8 mouse cellular contexts compared by ENCODE assay signal in genomic region chr9:96675071-96675762, GRCm38 (mm10). TPM values are rescaled to one million over a fixed set of nuclear protein-coding genes. Genes with fewer than 3 reads are reported as not detected.
DNase-seq lines count a peak whose midpoint lies in the region; ATAC-seq lines count a peak whose summit lies in the region.

No protein-coding gene starts in this region.

- no peaks in the 10 kb centered on the region for H3K4me1 ChIP-seq in midbrain, embryonic 10.5 days
- H3K4me1 ChIP-seq in midbrain, embryonic 16.5 days (ENCODE audit: control insufficient read depth, insufficient read depth, low read length), result no peaks in the 10 kb centered on the region
- H3K4me1 ChIP-seq in embryonic facial prominence, embryonic 13.5 days, result no peaks in the 10 kb centered on the region
- H3K4me1 ChIP-seq in midbrain, embryonic 15.5 days, result 0 out of 2 replicates have a peak, but pooled peaks cover 2% of the 10 kb centered on the region

- no peak overlapping the region for H3K27ac ChIP-seq in midbrain, embryonic 10.5 days (replicated peaks)
- no peak overlapping the region for H3K27ac ChIP-seq in midbrain, embryonic 16.5 days (ENCODE audit: low read length)
- no peak overlapping the region for H3K27ac ChIP-seq in embryonic facial prominence, embryonic 13.5 days
- no peak overlapping the region for H3K27ac ChIP-seq in midbrain, embryonic 15.5 days

- 41% methylated on average over 5 of the region's 5 CpGs for WGBS in midbrain, embryonic 10.5 days
- WGBS in midbrain, embryonic 16.5 days, result 37% methylated on average over 5 of the region's 5 CpGs
- WGBS in embryonic facial prominence, embryonic 13.5 days, result 37% methylated on average over 5 of the region's 5 CpGs
- WGBS in midbrain, embryonic 15.5 days, result 38% methylated on average over 5 of the region's 5 CpGs

- H3K9me3 ChIP-seq in midbrain, embryonic 10.5 days (replicated peaks), result no peaks in the 10 kb centered on the region
- H3K9me3 ChIP-seq in midbrain, embryonic 16.5 days (replicated peaks; ENCODE audit: control insufficient read depth, low read length, poor library complexity, severe bottlenecking), result no peaks in the 10 kb centered on the region
- no peaks in the 10 kb centered on the region for H3K9me3 ChIP-seq in embryonic facial prominence, embryonic 13.5 days
- H3K9me3 ChIP-seq in midbrain, embryonic 15.5 days, result no peaks in the 10 kb centered on the region

- peak; percentile 47 for DNase-seq in midbrain, embryonic 10.5 days (ENCODE audit: low spot score)
- peak; percentile 81 for DNase-seq in adrenal gland, postnatal 14 days
- DNase-seq in heart, postnatal 10 days, result peak; percentile 70 to 76
- peak; percentile 61 to 71 for DNase-seq in kidney, postnatal 4 days
- peak; percentile 69 for DNase-seq in thymus, postnatal 4 days

- intact Hi-C loops in heart, postnatal 10 days (cut with DNase I), result loop anchor here (1.0 kb wide), 1 partner anchor 84 kb away; no protein-coding TSS in a partner anchor

- H3K27me3 ChIP-seq in midbrain, embryonic 10.5 days (ENCODE audit: low read depth, poor library complexity, severe bottlenecking), result no peaks in the 10 kb centered on the region; the same call in 1 of the 2 replicates
- no peaks in the 10 kb centered on the region for H3K27me3 ChIP-seq in midbrain, embryonic 16.5 days (ENCODE audit: control insufficient read depth, insufficient read depth, low read depth, low read length)
- H3K27me3 ChIP-seq in embryonic facial prominence, embryonic 13.5 days, result no peaks in the 10 kb centered on the region
- no peaks in the 10 kb centered on the region for H3K27me3 ChIP-seq in midbrain, embryonic 15.5 days (replicated peaks)

- H3K4me3 ChIP-seq in midbrain, embryonic 10.5 days, result no peak overlapping the region
- H3K4me3 ChIP-seq in midbrain, embryonic 16.5 days (ENCODE audit: low read depth, low read length), result no peak overlapping the region
- no peak overlapping the region for H3K4me3 ChIP-seq in embryonic facial prominence, embryonic 13.5 days
- no peak overlapping the region for H3K4me3 ChIP-seq in midbrain, embryonic 15.5 days

- no peaks in the 10 kb centered on the region for H3K36me3 ChIP-seq in midbrain, embryonic 10.5 days
- no peaks in the 10 kb centered on the region for H3K36me3 ChIP-seq in midbrain, embryonic 16.5 days (ENCODE audit: control insufficient read depth, insufficient read depth, low read length)
- H3K36me3 ChIP-seq in embryonic facial prominence, embryonic 13.5 days, result no peaks in the 10 kb centered on the region
- H3K36me3 ChIP-seq in midbrain, embryonic 15.5 days (replicated peaks), result no peaks in the 10 kb centered on the region

- no peak for ATAC-seq in midbrain, embryonic 16.5 days
- 0 out of 2 replicates have a peak, but pooled peaks have one; percentile 38 for ATAC-seq in embryonic facial prominence, embryonic 13.5 days (ENCODE audit: insufficient number of reproducible peaks, insufficient read depth, low FRiP score, low TSS enrichment, low read depth)
- peak; percentile 28; the same call in 1 of the 2 replicates for ATAC-seq in midbrain, embryonic 15.5 days (replicated peaks)

- H3K4me2 ChIP-seq in midbrain, embryonic 16.5 days (ENCODE audit: low read length), result no peak overlapping the region
- no peak overlapping the region for H3K4me2 ChIP-seq in embryonic facial prominence, embryonic 13.5 days
- H3K4me2 ChIP-seq in midbrain, embryonic 15.5 days, result no peak overlapping the region

- no peak overlapping the region for H3K9ac ChIP-seq in midbrain, embryonic 16.5 days (ENCODE audit: low read depth, low read length)
- no peak overlapping the region for H3K9ac ChIP-seq in embryonic facial prominence, embryonic 13.5 days
- H3K9ac ChIP-seq in midbrain, embryonic 15.5 days, result no peak overlapping the region

RNA-seq across cellular contexts. Expression of gene Rasa2, which starts 43.8 kb away (rescaled TPM):
- 12.8 and 13.3 TPM in 2 replicates for polyA plus RNA-seq in midbrain, embryonic 10.5 days (2016; fragmentation: Nextera tagmentation; extraction: Ambion mirVana)
- 18.2 and 19.2 TPM in 2 replicates for polyA plus RNA-seq in midbrain, embryonic 16.5 days (2015; fragmentation: Nextera tagmentation; extraction: Ambion mirVana)
- total RNA-seq in adrenal gland, postnatal 14 days (2021), result 9.7 and 11.9 TPM in 2 replicates
- 21.5 and 23.4 TPM in 2 replicates for polyA plus RNA-seq in embryonic facial prominence, embryonic 13.5 days (2015; fragmentation: Nextera tagmentation; extraction: Ambion mirVana)
- total RNA-seq in heart, postnatal 10 days (2021), result 1 to 10 TPM; 7.6 to 8.3 TPM
- 16.3 and 17.6 TPM in 2 replicates for polyA plus RNA-seq in midbrain, embryonic 15.5 days (2015; fragmentation: Nextera tagmentation; extraction: Ambion mirVana)
